Mouse (Mus musculus) lung, adult 2 months (tissue): ENCODE results near the gene Ppp1r15b. TPM values are rescaled to one million over a fixed set of nuclear protein-coding genes. Genes with fewer than 3 reads are reported as not detected.

ENCODE experiments used
- DNase-seq: peaks from one replicate; pipeline ENCODE4 v3.0.0; 2022
- H3K4me1 ChIP-seq: fragments of 200-500 bp; 2 replicates; pipeline ENCODE4 v1.6.1; 2011; ENCODE audit warnings: low read length; ENCODE audit not compliant: control insufficient read depth, insufficient read depth
- H3K4me3 ChIP-seq: fragments of 200-500 bp; replicated peaks from 2 replicates; pipeline ENCODE3; 2011; ENCODE audit warnings: low read depth, mild to moderate bottlenecking, control low read depth, low read length; ENCODE audit errors: extremely low read depth
- CTCF ChIP-seq: fragments of 200-500 bp; IDR thresholded peaks from 2 replicates; pipeline ENCODE4 v1.5.1; 2011; ENCODE audit warnings: mild to moderate bottlenecking, low read length, control low read depth; ENCODE audit not compliant: insufficient read depth
- POLR2A ChIP-seq: fragments of 200-500 bp; IDR thresholded peaks from 2 replicates; pipeline ENCODE4 v1.6.1; 2011; ENCODE audit warnings: low read depth, mild to moderate bottlenecking, control low read depth, low read length, borderline replicate concordance; ENCODE audit errors: extremely low read depth
- WGBS: fragments of 180-500 bp; shearing (Covaris S2); methylation state at CpG from one replicate; pipeline ENCODE4 v1.1.7; 2018; 5-methylcytosine and 5-hydroxymethylcytosine counted together
- polyA plus RNA-seq: library from polyadenylated mRNA; depleted of rRNA; stranded (reverse); fragments of >200 nt; gene quantifications from 2 replicates; pipeline ENCODE4 v1.2.3, GENCODE M21; 2012

The Ppp1r15b gene
- polyA plus RNA-seq, 1 experiment: 26.5 TPM

GRCm38 (mm10) chr1:133118844-133119243 lies 12.1 kb upstream of the Ppp1r15b start:
- DNase-seq: no peak
- no peaks in the 10 kb centered on the region for H3K4me1 ChIP-seq
- 65% methylated on average over 3 of the region's 3 CpGs for WGBS
- TF ChIP-seq CTCF (no peak), POLR2A (no peak)
- H3K4me3 ChIP-seq: no peak overlapping the region

GRCm38 (mm10) chr1:133119931-133120712 lies 10.8 kb upstream of the Ppp1r15b start:
- H3K4me3 ChIP-seq: no peak overlapping the region
- no peak for TF ChIP-seq CTCF
- TF ChIP-seq POLR2A: no peak
- H3K4me1 ChIP-seq: no peaks in the 10 kb centered on the region
- 36% methylated on average over 7 of the region's 7 CpGs for WGBS
- no peak for DNase-seq

DNA sequence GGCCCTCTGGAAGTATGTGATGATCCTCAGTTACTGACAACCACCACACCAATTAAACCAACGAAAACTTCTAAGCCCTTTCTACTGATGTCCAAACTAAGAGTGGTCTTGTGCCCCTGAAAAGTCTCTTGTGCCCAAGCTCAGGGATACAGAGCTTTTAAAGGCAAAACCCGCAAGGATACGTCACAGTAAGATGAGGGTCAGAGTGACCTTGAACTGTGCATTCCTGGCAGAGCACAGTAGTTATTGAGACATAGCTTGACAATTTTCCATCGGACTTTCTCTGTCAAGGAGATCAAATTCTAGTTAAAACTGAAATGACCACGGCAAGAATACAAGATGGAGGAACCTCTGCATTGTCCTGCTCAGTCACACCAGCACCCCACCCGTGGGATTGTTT lies 9.7 kb upstream of the Ppp1r15b start:
- 54% methylated on average over 6 of the region's 6 CpGs for WGBS
- Histone ChIP-seq H3K4me1 (no peaks in the 10 kb centered on the region), H3K4me3 (no peak overlapping the region)
- no peak for TF ChIP-seq POLR2A
- no peak for TF ChIP-seq CTCF
- DNase-seq: no peak

DNA sequence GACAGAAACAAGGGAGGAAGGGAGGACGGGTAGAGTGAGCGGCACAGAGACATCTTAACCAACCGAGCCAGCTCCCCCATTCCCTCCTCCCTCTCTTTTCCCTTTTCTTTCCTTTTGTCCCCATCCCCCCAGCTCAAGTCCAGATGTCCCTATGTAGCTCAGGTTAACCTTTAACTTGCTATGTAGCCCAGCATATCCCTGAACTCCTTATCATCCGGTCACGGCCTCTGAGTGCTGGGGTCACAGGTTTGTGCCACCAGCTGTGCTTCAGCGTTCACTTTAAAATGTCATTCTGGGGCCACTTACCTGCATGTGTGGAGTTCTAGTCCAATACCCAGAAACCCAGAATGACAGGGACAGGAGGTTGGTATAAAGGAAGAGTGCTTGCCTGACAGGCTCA lies 6.8 kb upstream of the Ppp1r15b start:
- no peak overlapping the region for H3K4me3 ChIP-seq
- TF ChIP-seq CTCF (no peak), POLR2A (no peak)
- no peaks in the 10 kb centered on the region for H3K4me1 ChIP-seq
- no peak for DNase-seq
- 82% methylated on average over 6 of the region's 6 CpGs for WGBS

GRCm38 (mm10) chr1:133125640-133126364 lies 5.1 kb upstream of the Ppp1r15b start:
- no peak overlapping the region for H3K4me3 ChIP-seq
- TF ChIP-seq POLR2A (no peak), CTCF (no peak)
- WGBS: 88% methylated on average over 9 of the region's 9 CpGs
- peaks cover 2% of the 10 kb centered on the region; the same call in 1 of the 2 replicates for H3K4me1 ChIP-seq
- DNase-seq: no peak

DNA sequence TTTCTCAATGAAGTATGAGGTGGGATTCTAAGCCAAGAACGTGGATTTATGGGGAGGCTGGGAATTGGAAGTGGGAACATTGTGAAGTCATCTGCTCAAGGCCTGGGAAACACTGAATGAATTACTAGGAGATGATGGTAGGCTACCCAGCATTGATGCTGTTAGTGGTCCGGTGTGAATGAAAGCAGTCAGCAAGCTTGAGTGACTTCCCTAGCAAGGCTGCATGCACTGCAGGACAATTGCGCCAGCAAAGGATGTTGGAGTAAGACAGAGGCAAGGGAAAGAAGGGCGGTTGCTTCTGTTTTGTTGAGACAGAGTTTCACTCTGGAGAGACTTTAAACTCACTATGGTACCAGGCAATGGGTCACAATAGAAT lies 4.6 kb upstream of the Ppp1r15b start:
- no peak for DNase-seq
- 70% methylated on average over 4 of the region's 4 CpGs for WGBS
- no peak for TF ChIP-seq CTCF
- TF ChIP-seq POLR2A: no peak
- no peak overlapping the region for H3K4me3 ChIP-seq
- H3K4me1 ChIP-seq: peaks cover 2% of the 10 kb centered on the region; the same call in 1 of the 2 replicates

GRCm38 (mm10) chr1:133127328-133127727 lies 3.6 kb upstream of the Ppp1r15b start:
- DNase-seq: no peak
- 67% methylated on average over 9 of the region's 9 CpGs for WGBS
- TF ChIP-seq POLR2A (no peak), CTCF (no peak)
- peaks cover 2% of the 10 kb centered on the region; the same call in 1 of the 2 replicates for H3K4me1 ChIP-seq
- no peak overlapping the region for H3K4me3 ChIP-seq

DNA sequence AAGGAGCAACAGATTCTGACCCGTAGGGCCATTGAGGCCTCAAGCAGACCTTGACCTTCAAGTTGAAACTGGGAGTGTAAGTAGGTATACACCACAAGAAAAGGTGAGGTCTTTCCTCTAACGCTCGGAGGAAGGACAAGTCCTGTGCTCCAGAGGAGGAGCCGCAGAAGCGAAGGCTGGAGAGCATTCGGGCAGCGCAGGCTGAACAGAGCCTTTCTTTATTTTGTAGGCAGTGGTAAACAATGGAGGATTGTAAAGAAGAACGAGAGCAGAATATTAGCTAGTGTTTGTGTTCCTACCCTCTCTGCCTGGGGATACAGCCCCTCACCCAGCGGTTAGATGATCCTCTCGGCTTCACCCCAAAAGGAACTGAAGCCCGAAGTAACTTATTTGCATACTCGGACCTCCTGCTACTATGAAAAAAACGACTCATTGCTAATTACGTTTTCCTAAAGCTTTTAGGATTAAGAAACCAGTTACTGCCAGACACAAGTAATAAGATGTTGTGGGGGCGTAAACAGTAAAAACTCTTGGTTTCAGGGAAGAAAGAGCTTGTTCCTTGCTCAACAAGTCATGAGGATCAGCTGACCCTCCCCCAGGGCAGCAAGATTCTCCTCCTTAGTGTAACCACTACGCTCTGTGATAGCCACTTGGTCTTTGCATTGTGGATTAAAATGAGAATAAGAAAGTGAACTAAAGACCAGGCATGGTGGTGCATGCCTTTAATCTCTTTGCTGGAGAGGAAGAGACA lies 1.3 kb upstream of the Ppp1r15b start:
- Histone ChIP-seq H3K4me3 (no peak overlapping the region), H3K4me1 (peaks cover 5% of the 10 kb centered on the region)
- DNase-seq: peak; percentile 25
- TF ChIP-seq POLR2A: 0 out of 2 replicates have a peak, but pooled peaks have one; percentile 6
- TF ChIP-seq CTCF: no peak
- WGBS: 56% methylated on average over 16 of the region's 16 CpGs

- 1% methylated on average over 35 of the region's 35 CpGs for WGBS
- no peak for DNase-seq
- Histone ChIP-seq H3K4me3 (peak overlapping the region; percentile 84), H3K4me1 (peaks cover 13% of the 10 kb centered on the region)
- no peak for TF ChIP-seq CTCF
- TF ChIP-seq POLR2A: no peak
These were observed 590 bp downstream of the Ppp1r15b start for GRCm38 (mm10) chr1:133131561-133131905.

DNA sequence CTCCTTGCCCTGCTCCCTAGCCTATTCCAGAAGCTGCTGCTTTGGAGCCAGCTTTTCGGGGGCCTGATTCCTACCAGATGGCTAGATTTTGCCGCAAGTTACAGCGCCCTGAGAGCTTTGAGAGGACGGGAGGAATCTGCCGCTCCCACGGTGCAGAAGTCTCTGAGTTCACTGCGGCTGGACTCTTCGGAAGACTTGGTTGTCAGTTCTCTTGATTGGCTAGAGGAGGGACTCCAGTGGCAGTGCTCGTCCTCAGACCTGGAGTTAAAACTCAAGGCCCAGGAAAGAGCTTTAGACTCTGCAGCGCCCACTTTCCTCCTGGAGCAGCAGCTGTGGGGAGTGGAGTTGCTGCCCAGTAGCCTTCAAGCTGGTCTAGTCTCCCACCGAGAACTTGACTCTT lies 993 bp downstream of the Ppp1r15b start:
- no peak for DNase-seq
- H3K4me1 ChIP-seq: peaks cover 15% of the 10 kb centered on the region
- WGBS: under 1% methylated on average over 11 of the region's 11 CpGs
- H3K4me3 ChIP-seq: peak overlapping the region; percentile 84
- TF ChIP-seq POLR2A: no peak
- no peak for TF ChIP-seq CTCF
